Mouse (Mus musculus): Measurements from ENCODE around the gene Krba1.

GRCm38 (mm10) chr6:48452771-48453170, 57.4 kb downstream of the Krba1 start:
- no peak for TF ChIP-seq E2F4 (IDR thresholded peaks at IDR 0.05; ENCODE audit: insufficient read depth)
- no peak for TF ChIP-seq POLR2A (IDR thresholded peaks at IDR 0.05; ENCODE audit: insufficient read length, low read depth)
